Mouse (Mus musculus) gastrocnemius, adult 18-20 months (tissue): ENCODE data around the gene Gm20388. TPM values are rescaled to one million over a fixed set of nuclear protein-coding genes. Genes with fewer than 3 reads are reported as not detected.

Experiments used
- DNase-seq: peaks from one replicate; pipeline ENCODE4 v3.0.0; 2021; ENCODE audit warnings: low spot score
- total RNA-seq, 2 experiments: library from RNA; stranded (reverse); gene quantifications; 2 replicates each; pipeline ENCODE4 v1.2.3; 2021

The Gm20388 gene
- total RNA-seq, 2 experiments from 2014 or later, result 10.5 to 12.3 TPM

DNA sequence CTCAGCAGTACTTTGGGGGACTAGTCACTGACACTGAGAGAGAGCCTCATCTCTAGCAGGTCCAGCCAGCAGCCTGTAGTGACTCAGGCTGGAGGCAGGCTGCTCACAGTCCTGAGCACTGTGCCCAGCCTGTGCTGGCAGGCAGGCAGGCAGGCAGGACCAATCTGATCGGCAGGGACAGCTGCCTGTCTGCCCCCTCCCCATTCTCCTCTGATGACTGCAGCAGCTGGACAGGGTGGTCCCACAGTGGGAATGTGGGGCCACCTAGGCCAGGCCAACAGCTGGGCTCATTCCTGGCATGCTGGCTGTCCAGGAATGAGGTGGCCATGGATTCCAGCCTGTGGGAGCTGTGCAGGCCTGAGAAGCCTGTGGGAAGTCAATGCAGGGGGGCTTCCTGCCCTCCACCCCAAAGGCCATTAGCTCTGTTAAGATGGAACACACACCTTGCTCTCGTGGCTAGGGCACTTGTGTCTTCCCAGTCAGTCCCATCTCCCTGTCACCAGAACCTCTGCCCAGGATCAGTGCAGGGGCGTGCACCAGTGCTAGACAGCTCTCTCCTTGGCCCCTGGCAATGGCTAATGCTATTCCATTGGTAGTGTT, 2940.1 kb downstream of the Gm20388 start:
- DNase-seq, result no peak

DNA sequence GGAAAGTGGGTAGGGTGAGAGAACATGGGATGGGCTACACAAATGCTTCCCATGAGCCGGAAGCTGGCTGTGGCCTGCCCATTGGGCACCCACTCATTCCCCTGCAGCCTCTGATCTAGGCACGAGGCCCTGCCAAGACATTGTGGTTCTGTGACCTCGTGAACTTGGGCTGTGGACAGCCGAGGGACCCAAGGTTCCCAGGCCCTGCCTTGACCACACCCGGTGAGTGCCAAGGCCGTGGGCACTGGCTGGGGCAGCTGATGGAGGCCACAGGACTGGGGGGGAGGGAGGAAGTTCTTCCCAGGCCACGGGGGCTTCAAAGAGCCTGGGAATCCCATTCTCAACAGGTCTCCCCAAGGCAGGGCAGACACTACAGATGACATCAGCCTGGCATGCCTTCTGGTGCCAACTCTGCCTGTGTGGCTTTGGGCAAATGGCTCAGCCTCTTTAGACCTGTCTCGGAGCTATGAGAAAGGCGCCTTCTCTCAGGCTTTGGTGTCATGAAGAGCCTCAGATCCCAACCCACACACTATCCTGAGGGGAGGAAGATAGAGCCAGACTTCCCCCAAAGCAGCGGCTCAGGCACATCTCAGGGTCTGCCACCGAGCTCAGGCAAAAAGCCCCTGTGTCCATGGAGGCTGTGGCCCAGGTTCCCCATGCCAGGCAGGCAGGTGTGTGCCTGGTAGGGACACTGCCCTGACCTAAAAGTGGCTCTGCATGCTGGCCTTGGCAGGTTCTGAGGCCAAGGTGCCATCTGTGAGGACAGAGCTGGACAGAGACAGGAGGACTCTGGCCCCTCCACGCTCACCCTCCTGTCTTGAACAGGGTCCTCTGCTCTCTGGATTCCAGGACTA, 2941.3 kb downstream of the Gm20388 start:
- DNase-seq, result no peak

- DNase-seq, result no peak
These were observed 2941.9 kb downstream of the Gm20388 start for GRCm38 (mm10) chr8:122852546-122852905.

DNA sequence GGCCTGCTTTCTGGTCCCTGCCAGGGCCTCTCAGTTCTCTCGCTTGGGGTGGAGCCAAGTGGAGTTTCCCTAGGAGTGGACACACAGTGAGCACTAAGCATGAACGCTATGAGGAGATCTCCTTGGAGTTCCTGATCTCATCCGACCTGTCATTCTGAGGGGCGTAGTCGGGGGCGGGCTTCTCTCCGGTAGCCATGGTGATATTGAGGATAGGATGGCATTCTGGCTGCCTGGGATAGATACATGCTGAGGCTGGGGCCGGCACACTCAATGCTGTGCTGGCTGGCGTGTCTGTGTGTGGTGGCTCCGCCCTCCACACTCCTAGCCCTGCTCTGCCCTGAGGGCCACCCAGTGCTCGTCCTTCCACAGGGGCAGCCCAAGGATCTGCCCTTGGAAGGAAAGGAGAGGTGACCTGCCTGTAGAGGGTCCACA, 2942.7 kb downstream of the Gm20388 start:
- DNase-seq, result peak; percentile 73

DNA sequence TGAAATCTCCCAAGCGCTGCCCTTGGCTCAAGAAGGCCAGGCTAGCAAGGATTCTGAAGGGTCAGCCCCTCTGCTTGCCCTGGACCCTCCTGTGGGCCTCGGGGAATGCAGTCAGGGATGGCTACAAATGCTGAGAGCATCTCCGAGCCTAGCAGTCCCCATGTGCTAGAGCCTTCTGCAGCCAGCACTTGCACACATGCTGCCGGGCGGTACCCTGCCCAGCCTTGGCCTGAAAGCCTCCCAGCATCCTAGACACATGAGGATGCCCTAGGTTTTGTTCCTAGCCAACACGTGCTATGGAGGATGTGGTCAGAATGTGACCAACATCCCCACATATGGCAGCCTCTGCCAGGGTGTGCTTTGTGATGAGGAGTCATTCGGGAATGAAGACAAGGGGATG, 2943.7 kb downstream of the Gm20388 start:
- no peak for DNase-seq

DNA sequence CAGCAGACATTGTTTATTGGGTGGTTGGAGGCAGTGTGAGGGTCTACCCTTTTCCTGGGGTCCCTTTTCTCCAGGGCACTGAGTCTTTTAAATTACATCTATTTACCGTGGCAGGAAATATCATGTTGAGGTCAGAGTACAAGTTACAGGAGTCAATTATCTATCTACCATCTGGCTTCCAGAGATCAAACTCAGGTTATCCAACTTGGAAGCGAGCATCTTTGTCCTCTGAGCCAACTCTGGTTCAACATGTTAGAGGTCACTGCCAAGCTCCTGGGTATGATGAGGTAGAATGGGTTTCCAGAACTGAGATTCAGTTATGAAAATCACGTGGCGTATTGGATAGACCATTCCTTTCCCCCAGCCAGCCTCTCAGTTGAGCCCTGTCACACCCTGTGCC, 2944.5 kb downstream of the Gm20388 start:
- DNase-seq, result no peak

DNA sequence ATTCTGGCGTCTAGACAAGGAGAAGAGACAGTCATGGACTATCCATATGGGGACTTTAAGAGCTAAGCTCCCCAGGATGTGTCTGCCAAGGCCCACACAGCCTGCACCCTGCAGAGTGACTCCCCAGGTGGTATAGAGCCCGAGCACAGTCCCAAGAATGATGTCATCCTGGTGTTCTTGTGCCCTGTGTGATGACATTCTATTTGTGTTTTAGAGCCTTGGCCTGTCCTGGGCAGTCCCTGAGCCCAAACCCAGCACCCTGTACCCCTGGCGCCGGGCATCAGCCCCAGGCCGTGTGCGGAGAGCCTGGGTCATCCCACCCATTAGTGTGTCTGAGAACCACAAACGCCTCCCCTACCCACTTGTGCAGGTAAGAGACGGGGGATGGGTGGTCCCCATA, 2945.6 kb downstream of the Gm20388 start:
- no peak for DNase-seq

DNA sequence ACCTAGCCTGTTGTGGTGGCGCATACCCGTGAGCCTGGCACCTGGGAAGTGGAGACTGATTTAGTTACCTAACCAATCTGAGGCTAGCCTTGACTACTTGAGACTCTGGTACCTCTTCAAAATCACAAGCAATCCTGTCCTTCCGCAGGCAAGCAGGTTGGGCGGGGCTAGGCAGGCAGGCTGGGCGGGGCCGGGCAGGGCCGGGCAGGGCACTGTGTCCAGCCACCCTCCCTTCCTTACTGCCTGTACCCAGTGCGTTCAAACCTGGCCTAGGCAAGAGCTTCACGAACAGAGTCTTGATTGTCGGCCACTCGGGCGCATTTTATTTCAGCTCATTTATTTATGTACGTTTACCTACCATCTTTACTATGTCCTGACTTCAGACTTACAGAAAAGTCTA, 2949.2 kb downstream of the Gm20388 start:
- no peak for DNase-seq

GRCm38 (mm10) chr8:122864719-122865129, 2954.1 kb downstream of the Gm20388 start:
- DNase-seq, result no peak

GRCm38 (mm10) chr8:122865441-122865840, 2954.8 kb downstream of the Gm20388 start:
- DNase-seq, result no peak

DNA sequence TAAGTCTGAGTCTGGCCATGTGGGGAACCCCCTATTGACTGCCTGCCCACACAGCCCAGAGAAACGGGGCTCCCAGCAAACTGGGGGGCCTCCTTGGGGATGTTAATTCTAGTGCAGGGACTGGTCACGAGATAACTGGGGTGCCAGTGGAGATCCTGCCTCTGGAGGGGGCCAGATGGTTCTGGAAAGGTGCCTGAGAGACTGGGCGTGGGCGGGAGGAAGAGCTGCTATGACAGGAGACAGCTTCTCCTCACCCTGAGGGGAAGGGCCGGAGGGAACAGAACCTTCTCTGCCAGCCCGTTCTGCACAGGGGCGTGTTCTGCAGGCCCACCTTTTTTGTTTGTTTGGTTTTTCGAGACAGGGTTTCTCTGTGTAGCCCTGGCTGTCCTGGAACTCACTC, 2955.6 kb downstream of the Gm20388 start:
- no peak for DNase-seq

- DNase-seq, result no peak
These were observed 2957.3 kb downstream of the Gm20388 start for GRCm38 (mm10) chr8:122867982-122868381.

DNA sequence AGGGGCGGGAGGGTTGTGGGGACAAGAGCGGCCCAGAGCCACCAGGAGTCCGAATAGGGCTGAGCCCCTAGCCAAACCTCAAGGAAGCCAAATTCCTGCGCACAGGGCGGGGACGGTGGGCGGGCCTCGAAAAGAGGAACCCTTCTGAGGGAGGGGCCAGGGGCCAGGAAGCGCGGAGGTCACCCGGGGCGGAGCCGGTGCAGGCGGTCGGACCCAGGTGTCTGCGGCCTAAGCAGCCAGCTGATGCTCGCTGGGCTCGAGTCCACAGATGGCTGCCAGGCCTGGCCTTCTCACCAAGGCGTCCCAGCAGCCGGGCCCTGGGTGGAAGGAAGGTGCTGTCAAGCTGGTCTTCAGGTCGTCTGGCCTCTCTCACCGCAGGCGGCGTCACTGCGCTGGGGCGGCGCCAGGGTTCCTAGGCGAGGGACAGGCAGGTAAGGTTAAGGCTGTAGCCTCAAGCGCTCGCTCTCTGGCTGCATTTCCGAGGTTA, 2959.8 kb downstream of the Gm20388 start:
- DNase-seq, result peak; percentile 17

- no peak for DNase-seq
These were observed 2961.0 kb downstream of the Gm20388 start for GRCm38 (mm10) chr8:122871663-122872062.

GRCm38 (mm10) chr8:122873171-122873570, 2962.5 kb downstream of the Gm20388 start:
- DNase-seq, result no peak

GRCm38 (mm10) chr8:122875186-122875585, 2964.5 kb downstream of the Gm20388 start:
- DNase-seq, result no peak

GRCm38 (mm10) chr8:122878231-122878630, 2967.6 kb downstream of the Gm20388 start:
- no peak for DNase-seq

DNA sequence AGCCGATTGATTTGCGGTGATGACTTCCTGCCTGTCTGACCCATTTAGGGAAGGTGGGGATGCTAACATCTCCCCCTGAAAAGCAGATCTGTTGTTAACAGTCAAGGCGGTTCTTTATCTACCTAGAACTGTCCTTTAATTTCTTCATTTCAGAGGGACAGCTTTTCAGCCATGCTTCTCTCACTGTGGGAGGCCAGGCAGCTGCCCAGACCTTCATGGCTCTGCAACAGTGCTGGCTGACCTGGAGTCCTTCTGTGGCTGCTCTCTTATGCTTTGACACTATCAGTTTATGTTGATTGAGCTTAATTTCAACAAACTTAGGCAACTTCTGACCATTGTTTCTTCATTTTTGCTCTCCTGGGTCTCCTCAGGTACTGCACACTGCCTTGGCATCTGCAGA, 2969.7 kb downstream of the Gm20388 start:
- no peak for DNase-seq

- DNase-seq, result no peak
These were observed 2973.0 kb downstream of the Gm20388 start for GRCm38 (mm10) chr8:122883671-122884070.

GRCm38 (mm10) chr8:122891440-122891839, 2980.8 kb downstream of the Gm20388 start:
- DNase-seq, result no peak

DNA sequence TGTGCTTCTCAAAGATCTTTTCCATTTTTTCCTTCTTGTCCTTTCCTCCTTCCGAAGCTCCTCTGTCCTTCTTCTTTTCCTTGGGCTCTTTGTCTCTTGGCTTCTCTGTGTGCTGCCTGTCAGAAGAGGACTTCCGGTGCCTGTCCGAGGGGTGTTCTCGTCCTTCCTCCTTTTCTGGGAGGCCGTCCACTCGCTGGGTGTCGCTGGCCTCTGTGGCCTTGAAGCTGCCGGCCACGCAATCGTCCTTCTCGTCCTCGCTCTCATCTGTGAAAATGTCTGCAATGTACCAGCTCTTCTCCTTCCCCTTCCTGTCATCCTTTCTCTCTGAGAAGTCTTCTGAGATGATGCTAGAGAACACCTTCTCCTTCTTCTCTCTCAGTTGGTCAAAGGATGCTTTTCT, 2982.8 kb downstream of the Gm20388 start:
- no peak for DNase-seq

DNA sequence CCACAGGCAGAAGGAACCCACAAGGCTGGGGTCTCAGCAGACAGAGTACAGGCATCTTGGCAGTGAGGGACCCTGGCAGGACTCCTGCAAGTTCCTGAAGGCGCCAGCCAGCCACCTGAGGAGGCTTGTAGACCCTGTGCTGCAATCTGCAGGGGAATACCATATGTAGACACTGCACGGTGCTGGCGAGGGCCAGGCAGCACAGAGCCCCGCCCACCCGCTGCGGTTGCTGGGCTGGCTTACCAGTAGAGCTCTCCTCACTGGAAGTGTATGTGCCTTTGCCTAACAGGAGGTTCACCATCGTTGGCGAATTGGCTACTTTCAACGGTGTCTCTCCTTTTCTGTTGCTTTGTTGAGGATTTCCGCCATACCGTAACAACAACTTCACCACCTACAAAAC, 2985.7 kb downstream of the Gm20388 start:
- DNase-seq, result no peak

- DNase-seq, result no peak
These were observed 2986.6 kb downstream of the Gm20388 start for GRCm38 (mm10) chr8:122897200-122897599.
